Mouse (Mus musculus) ovary, postnatal 14 days (tissue): ENCODE results near the gene Ercc6l2.
"Not testable (repeated sequence)": the region's sequence is repeated elsewhere in the genome, so short reads cannot be mapped to it uniquely, and the experiment has no call there.

Experiments
- DNase-seq: peaks from one replicate; pipeline ENCODE4 v3.0.0; 2022; ENCODE audit warnings: low spot score

Ercc6l2 gene

DNA sequence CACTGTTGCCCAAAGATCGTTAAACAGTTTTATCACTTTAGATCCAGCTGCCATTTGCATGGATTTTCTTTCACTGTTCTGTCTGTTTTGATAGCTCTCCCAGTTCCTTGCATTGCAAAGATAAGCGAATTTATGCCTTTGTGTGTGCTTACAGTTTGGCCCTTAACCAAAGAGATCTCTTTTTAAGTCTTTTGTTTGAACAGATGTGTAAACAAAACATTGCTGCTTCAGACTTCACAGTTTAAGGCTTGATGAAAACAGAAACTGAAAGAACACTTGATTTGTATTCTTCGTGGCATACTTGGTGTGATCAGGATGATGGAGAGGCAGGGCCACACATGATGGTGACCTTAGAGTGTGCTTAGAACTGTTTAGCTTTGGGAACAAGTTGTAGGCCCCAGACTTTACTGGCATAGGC, 70.5 kb downstream of the Ercc6l2 start:
- no peak for DNase-seq

DNA sequence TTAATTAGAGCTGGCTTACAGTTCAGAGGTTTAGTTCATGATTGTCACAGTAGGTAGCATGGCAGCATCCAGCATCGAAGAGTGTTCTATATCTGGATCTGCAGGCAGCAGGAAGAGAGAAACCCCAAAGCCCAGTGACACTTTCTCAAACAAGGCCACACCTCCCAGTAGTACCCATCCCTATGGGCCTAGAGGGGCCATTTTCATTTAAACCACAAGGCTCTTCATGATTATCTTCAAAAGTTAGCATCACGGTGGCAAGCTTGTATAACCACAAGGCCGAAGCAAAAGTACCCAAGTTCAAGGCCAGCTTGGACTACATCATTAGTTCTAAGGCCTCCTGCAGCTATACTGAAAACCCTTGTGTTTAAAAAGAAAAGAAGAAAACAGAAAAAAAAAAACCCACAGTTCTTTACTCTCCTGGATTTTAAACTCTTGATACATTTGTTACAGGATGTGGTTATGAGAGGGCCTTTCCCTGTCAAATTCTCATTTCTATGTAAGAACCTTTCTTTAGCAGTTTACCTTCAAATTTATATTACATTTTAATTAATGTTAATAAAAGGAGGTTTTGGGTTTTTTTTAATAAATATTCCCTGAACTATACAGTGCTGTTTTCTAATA, 71.5 kb downstream of the Ercc6l2 start:
- DNase-seq: no peak

DNA sequence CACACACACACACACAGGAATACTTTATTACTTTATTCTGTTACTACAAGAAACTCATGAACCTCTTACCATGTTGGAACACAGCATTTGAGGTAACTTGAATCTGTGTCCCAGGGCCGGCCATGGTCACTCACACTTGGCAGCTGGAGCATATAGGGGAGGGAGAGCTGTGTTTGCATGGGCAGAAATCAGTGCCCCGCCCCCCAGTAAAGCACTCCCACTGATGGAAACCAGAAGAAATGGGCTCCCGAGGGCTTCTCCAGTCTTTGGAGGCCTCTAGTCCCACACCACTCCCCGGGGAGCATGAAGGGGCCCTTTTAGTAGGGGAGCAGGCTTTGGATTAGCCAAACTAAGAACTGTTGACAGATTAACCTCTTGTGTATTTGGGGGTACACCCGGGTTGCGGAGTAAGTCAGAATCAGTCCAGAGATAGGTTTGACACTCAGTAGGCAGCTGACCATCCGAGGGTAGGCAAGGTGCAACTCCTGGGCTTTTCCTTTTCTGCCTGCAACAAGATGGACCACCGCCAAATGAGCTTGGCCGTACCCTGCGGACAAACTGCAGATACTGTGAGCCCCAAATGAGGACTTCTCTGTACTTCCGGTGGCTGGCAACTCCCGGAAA, 85.8 kb downstream of the Ercc6l2 start:
- DNase-seq: no peak

DNA sequence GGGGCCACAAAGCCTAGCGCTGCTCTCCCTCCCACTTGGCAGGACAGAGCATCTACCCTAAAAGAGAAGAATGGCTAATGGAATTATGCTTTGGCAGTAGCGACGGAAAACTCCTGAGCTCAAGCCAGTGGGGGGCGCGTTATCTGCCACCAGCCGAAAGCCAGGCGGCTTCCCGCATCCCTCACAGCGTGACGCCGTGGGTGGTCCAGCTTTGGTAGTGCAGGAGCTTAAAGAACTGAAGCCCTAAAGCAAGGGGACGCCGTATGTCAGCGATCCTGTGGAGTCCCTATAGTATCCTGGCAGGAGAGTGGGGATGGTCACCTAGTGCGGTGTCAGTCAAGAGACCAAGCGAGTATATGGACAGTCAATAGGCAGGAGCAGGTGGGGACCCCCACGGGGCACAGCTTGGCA, 86.3 kb downstream of the Ercc6l2 start:
- DNase-seq: peak; percentile 57

DNA sequence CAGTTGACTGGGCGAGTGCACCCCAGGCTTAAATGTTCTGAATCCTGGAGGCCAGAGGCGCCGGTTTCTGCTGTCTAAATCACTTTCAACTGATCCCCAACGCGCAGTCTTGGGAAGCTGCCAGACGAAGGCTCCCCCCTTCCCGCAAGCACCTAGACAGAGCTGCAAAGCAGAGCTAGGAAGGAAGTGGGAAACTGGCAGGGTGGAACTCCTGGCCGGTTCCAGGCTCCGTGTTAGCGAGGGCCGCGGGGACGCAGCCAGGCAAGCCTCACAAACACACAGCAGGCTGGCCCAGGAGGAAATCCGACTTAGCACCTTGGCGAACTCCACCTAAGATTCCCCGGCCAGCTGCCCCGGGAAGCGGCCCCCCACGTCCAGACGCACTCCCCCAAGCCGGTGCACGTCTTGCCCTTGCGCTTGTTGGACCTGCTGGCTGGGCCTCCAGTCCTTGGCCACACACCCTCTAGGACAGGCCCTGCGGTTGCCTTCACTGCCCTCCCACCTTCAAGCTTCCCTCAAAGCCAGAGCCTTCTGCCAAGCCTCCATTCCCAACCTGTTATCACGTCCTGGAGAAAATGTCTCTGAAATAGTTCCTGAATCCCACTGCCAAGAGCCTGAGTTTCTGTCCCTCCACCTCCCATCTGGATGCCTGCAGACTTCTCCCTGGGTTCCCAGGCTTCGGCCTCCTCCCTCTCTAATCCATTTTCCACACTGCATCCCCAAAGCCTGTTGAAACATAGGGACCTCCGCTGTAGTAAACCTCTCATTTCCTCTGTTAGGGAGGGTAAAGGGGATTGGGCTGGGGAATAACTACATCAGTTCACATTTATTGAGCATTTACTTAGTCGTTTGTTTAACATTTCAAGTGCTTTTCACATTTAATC, 86.9 kb downstream of the Ercc6l2 start:
- peak; percentile 41 for DNase-seq

DNA sequence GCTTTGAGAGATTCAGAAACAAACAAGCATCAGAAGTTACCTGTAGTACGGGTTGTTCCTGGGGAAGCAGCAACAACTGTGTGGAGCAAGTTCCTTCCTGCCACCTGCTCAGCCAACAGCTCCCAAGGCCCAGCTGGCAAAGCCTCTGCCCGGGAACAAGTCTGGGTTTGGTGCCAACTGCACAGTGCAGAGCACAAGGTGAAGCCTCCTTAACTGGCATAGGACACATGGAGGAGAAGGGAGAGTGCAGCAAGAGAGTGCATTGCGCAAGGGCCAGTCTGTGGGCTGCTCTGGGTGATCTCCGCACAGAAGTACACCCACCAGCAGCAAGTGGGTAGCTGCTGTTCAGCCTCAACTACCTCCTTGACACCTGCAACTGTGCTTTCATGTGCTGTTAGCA, 91.5 kb downstream of the Ercc6l2 start:
- no peak for DNase-seq

DNA sequence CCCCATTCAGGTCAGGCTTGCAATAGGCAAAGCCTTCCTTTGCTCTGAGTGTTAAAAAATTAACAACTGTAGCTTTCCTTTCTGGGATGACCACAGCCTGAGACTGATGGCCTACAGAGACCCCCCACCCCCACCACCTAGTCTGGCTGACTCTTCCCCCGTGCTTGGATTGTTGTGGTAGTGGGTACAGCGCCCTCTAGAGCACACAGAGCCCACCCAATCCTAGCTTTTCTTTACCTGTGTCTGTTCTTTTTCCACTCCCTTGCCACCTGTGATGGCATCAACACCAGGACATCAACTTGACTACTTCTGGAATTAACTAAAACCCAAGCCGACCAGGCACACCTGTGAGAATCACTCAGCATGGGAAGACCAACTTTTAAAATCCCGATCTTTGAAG, 92.4 kb downstream of the Ercc6l2 start:
- DNase-seq: no peak

DNA sequence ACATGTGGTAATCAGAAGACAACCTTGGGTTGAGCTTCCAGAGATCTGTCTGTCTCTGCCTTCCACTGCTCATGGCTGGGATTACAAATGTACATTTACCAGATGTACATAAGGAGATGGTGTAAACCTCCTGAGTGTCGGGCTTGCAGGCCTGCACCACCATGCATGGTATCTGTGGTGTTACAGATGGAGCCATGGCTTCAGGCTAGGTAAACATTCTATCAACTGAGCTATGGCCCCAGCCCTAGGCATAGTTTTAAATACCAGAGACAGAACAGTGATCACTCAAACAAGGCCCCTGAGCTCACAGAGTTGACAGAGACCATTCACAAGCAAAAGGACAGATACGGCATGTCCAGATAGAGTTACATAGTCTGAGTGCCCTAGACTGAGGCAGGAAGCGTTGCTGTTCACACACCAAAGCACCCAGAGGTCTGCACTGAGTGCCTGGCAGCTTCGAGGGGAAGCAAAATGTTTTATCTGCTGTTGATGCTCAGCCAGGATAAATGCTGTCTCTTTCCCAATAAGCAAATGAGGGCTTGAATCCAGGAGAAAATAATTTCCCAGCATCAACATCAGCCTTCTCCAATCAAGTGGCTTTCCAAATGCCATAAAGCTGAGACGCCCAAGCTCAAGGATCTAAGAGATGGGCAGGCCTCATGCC, 95.2 kb downstream of the Ercc6l2 start:
- DNase-seq: no peak

DNA sequence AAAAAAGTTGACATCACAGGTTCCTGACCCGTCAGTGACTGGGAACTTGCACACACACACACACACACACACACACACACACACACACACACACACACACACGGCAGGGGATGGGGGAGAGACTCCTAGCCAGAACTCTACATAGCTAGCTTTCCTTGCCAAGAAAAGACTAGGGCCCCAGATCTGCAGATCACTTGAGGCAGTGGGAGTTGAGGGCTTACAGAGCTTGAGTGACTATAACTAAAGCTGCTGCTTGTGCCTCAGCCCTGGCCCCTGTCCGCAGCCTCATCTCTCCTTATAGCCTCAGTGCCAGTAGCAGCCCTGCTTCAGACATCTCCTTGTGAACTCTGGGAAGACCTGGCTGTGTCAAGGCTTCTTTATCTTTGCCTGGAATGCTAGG, 96.6 kb downstream of the Ercc6l2 start:
- DNase-seq: no peak

DNA sequence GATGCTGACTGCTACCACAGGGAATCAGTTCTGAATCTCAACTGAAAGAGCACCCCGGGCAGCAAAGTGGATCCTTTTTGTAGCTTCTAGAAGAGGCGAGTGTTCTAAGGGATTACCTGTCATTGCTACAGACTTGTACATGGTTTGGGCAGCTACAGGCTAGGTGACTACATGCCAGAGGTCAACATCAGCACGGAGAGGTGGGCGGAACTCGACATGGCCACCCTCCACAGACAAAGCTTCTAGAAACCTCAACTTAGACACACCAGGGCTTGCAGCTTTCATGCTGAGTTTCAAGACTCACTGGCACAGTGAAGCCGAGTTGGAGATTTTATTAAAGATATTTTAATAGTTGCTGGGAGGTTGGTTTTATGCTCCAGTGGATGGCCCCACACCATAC, 98.1 kb downstream of the Ercc6l2 start:
- no peak for DNase-seq

DNA sequence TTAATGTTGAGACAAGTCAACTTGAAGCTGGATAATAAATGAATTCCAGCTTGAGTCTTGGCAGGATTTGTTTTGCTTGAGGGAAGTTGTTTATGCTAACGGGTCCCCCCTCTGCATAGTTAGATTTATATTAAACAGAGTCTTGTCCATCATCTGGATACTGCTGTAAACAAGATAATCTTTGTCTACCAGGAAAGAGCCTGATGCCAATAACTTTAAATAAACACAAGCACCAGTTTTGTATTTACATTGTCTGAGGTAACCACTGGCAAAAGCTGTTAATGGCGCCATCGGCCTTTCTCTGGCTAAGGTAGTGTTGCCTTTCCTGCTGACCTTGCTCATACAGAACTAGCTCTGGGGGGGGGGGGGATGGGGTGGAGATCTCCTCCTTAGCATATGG, 100.1 kb downstream of the Ercc6l2 start:
- DNase-seq: no peak

DNA sequence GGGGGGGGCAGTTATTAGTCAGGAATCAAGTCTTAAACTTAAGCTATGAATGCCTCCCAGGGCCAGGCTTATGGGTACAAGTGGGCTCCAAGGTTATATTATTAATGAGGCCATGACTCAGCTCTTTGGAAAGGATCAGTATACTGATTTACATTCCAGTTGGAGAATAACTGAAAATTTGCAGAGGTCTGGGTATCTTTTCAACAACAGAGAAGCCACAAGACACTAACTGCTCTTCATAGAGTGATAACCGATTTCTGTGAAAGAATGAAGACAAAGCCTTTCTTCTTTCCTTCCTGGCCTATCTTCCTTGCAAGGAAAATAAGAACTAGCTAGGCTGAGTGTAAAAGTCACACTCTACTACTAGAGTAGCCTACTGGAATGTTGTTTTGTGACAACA, 100.6 kb downstream of the Ercc6l2 start:
- DNase-seq: no peak

DNA sequence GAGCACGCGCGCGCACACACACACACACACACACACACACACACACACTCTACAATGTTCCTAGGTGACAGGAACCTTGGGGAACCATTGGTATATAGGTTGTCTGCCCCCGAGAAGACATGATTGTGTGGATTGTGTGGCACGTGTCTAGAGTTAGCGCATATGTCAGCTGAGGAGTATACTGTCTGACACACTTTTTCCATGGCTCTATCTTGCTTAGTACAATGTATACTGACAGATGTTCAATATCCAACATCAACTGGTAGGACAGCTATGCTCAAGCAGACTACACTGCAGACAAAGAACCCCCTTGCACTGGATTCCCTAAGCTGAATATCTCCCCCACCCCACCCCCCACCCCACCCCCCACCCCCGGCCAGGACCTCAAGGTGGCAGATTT, 101.5 kb downstream of the Ercc6l2 start:
- no peak for DNase-seq

DNA sequence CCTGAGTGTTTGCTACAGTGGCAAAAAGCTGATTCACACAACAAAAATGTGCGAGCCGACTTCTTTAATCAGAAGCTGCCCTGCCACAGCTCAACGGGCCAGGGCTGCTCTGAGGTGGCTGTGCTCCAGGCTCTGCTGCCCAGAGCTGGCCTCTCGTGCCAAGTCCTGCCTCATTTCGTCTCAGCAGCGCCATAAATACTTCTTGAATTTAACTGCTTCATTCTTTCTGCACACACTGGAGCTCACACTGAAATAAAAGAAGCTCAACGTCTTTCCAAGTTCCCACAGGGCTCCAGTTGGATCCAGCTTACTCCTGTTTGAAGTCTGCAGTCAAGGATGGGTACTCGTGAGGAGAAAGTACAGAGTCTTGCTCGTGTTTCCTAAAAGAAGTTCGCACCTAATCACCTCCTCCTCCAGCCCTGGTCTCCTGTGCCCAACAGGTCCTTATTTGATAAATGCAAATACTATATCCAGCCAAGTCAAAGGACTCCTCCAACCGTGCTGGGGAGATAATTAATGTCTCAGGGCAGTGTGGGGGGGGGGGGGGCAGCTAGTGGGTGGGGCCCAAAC, 102.2 kb downstream of the Ercc6l2 start:
- peak; percentile 60 for DNase-seq

DNA sequence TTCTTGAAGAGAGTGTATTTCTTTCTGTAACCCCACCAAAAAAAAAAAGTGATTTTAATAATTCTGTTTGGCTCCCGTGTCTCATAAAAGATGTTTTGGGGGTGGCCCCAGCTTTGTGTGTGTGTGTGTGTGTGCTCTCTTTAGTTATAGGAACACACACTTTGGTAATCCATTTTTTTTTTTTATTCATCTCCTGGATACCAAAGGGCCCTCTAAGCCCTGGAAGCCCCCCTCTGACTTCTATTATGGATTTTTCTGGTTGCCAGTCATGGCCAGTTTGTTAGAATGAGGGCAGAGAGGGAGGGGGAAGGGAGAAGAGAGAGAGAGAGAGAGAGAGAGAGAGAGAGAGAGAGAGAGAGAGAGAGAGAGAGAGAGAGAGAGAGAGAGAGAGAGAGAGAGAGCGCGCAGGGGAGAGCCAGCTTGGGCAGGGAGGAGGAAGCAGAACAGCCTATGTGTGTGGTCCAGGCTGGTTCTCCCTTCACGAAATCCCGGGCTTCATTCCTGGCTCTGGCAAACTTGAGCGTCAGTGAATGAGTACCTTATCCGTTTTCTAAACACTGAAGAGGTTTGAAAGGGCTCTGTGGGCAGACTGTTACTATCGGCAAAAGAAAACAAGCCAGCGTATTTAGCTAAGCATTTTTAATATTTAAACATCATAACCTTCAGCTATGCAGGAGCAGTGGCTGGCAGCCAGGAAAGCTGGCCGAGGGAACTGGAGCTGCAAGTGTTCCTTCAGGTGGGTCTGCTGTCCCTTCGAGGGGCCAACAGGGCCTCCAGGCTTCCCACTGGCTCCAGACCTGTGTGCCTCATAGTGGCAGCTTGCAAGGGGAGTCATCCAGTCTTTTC, 103.0 kb downstream of the Ercc6l2 start:
- no peak for DNase-seq

DNA sequence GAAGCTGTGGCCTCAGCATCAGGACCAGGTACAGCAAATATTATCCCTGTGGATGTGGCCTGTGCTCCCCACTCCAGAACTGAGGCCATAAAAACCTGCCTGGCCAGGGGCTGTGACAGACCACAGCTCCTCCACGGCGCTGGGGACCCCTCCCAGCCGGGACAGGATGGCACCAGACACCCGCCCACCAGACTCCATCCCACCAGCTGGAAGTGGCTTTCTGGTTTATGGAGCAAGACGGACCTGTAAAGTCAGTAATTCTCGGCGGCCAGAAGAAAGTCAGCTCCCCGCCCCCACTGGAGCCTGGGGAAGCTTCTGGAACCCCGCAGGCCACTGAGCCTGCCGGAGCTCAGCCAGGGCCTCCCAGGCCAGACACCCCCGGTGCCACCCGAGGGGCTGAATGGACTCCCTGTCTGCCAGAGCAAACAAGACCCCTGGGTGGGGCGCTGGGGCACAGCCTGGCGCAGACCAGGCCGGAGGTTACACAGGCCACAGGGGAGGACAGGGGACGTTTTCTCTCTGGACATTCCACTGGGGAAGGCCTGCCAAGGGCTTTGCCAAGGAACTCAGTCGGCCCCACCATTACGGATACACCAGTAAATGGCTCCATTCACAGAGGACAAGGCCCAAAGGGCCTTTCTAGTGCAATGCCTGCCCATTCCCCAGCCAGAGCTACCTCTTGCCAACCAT, 103.8 kb downstream of the Ercc6l2 start:
- DNase-seq: no peak

DNA sequence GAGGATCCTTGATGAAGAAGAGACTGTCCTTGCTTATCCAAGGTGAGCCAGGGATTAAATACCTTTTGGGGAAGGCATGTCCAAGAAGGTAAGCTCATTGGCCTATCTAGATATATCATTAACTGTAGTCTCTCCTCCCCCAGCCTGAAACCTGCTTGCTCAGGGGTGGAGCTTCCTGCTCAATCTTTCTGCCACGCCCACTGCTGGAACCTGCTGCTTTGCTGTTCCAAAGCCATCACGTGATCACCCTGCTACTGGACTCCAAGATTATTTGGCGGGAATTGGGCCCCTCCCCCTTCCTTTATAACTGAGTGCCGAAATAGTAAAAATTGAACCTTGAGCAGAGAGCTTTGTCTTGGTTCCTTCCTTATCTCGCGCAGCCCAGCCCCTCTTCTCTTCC, 109.0 kb downstream of the Ercc6l2 start:
- not testable (repeated sequence) for DNase-seq

DNA sequence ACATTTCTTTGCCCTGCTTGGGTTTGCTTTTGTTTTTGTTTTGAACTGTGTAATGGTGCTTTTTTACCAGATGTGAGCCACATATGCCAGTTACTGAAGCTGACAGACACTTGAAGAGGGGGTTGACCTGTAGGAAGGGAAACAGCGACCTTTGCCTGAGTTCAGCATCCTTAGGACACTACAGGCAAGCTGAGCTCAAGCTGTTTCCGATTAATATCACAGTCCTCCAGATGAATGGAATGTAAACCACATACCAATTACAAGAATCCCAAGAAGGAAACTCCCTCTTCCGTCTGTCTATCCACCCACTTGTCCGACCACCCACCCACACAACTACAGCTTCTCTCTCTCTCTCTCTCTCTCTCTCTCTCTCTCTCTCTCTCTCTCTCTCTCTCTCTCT, 112.3 kb downstream of the Ercc6l2 start:
- DNase-seq: no peak

DNA sequence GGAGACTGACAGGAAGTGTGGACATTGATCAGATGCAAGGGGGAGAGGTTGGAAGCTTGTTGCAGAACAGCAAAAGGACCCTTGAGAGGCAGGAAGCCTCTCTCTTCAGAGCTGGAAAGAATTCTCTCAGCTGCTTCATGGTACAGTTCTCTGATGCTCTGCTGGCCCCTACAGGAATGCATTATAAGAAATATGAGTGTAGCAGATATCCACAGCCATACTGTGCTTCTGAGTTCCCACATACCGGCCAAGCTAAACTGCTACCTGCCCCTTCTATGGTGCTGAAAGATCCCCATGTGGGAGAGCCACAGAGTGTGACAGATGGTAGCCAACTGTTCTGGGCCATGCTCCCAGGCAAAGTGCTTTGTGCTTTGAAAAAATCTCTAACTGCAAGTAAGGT, 114.3 kb downstream of the Ercc6l2 start:
- no peak for DNase-seq

DNA sequence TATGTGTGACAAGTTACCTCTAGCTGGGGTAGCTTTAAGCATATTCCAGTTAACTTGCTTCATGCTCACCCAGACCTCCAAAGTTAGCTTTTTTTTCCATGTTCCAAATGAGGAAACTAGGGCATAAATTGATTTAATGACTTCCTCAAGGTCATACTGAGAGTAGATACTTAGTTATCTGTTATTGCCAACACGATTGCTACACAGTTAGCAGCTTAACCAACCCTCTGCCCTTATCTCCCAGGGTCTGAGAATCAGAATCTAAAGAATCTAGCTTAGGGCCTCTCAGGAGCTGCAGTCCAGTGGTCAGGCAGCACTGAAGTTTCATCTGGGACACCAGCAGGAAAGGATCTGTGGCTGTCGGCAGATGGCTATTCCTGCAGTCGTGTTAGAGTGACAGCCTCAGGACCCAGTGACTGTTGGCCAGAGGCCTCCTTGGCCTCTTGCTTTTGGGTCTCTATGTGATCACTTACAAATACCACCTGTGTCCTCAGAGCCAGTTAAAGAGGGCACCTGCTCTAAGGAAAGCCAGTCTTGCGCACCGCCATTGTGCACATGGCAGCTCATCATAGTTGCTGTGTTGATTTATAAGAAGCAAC, 115.0 kb downstream of the Ercc6l2 start:
- DNase-seq: no peak
